Mouse (Mus musculus) heart, adult 2 months (tissue): Measurements from ENCODE around the gene Gsdma. TPM values are rescaled to one million over a fixed set of nuclear protein-coding genes. Genes with fewer than 3 reads are reported as not detected.
"Not testable (repeated sequence)": the region's sequence is repeated elsewhere in the genome, so short reads cannot be mapped to it uniquely, and the experiment has no call there.

Experiments
- DNase-seq, 2 experiments: peaks; one replicate each; pipeline ENCODE4 v3.0.0; 2021
- H3K27ac ChIP-seq: fragments of 200-600 bp; 2 replicates; pipeline ENCODE4 v1.8.1; 2022
- H3K27me3 ChIP-seq: fragments of 200-500 bp; 2 replicates; pipeline ENCODE4 v1.6.1; 2012; ENCODE audit warnings: mild to moderate bottlenecking, low read length, inconsistent platforms, mixed read lengths; ENCODE audit not compliant: control insufficient read depth, insufficient read depth
- H3K36me3 ChIP-seq: fragments of 200-500 bp; 2 replicates; pipeline ENCODE4 v1.6.1; 2012; ENCODE audit warnings: low read length, inconsistent platforms; ENCODE audit not compliant: control insufficient read depth, insufficient read depth
- H3K4me1 ChIP-seq: fragments of 200-500 bp; 2 replicates; pipeline ENCODE4 v1.6.1; 2011; ENCODE audit warnings: low read length; ENCODE audit not compliant: control insufficient read depth, insufficient read depth
- H3K4me3 ChIP-seq: fragments of 200-600 bp; 2 replicates; pipeline ENCODE4 v1.8.1; 2022
- H3K79me2 ChIP-seq: fragments of 200-500 bp; replicated peaks from 2 replicates; pipeline ENCODE4 v1.6.1; 2012; ENCODE audit warnings: mild to moderate bottlenecking, inconsistent platforms, low read length, moderate library complexity, mixed read lengths; ENCODE audit not compliant: control insufficient read depth, insufficient read depth
- H3K9ac ChIP-seq: fragments of 200-500 bp; 2 replicates; pipeline ENCODE4 v1.6.1; 2012; ENCODE audit warnings: low read depth, mild to moderate bottlenecking, control low read depth, inconsistent platforms, low read length, mixed read lengths
- CTCF ChIP-seq: fragments of 200-600 bp; IDR thresholded peaks from 2 replicates; pipeline ENCODE4 v1.8.1; 2022; ENCODE audit warnings: antibody characterized with exemption, mild to moderate bottlenecking, moderate library complexity
- EP300 ChIP-seq: fragments of 200-500 bp; IDR thresholded peaks from 2 replicates; pipeline ENCODE4 v1.6.1; 2011; ENCODE audit warnings: low read depth, low read length, control low read depth; ENCODE audit not compliant: insufficient read depth
- POLR2A ChIP-seq: fragments of 200-500 bp; IDR thresholded peaks from 2 replicates; pipeline ENCODE4 v1.6.1; 2011; ENCODE audit warnings: mild to moderate bottlenecking, low read depth, low read length, control low read depth; ENCODE audit not compliant: insufficient read depth
- WGBS: fragments of 180-500 bp; shearing (Covaris S2); methylation state at CpG from one replicate; pipeline ENCODE4 v1.1.7; 2018; 5-methylcytosine and 5-hydroxymethylcytosine counted together
- intact Hi-C: fragments of 180-260 bp; cut with DNase I; formaldehyde crosslinking; loops from one replicate; pipeline ENCODE4 v1.15.1; 2025
- polyA plus RNA-seq: library from polyadenylated mRNA; depleted of rRNA; stranded (reverse); fragments of >200 nt; gene quantifications from 2 replicates; pipeline ENCODE4 v1.2.3, GENCODE M21; 2012
- total RNA-seq, 2 experiments: library from RNA; stranded (reverse); gene quantifications; 2 replicates each; pipeline ENCODE4 v1.2.3; 2021

The Gsdma gene
- total and polyA plus RNA-seq, 3 experiments: 0.04 TPM; not detected in 2

DNA sequence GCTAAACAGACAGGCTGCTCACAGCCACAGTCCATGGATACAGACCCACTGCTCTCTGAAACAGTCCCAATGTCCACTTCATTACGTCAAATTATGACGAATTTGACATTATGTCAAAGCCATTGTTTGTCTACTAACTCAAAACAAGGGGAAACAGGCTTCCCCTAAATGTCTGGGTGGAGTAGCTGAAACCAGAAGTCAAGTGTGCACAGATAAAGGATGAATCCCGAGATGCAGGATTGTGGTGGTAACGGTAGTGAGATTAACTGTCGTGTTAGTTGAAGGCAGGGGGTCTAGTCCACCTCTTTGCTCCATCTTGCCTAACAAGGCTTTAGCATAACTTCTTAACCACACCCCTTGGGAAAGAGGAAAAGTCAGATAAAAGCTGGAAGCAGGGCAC, 8.3 kb downstream of the Gsdma start:
- intact Hi-C loops: no loop called here
- Histone ChIP-seq H3K27me3 (peaks cover 1% of the 10 kb centered on the region), H3K79me2 (no peaks in the 10 kb centered on the region), H3K9ac (no peak overlapping the region), H3K36me3 (no peaks in the 10 kb centered on the region), H3K4me3 (no peak overlapping the region), H3K4me1 (no peaks in the 10 kb centered on the region), H3K27ac (no peak overlapping the region)
- no peak for DNase-seq
- TF ChIP-seq EP300 (no peak), POLR2A (no peak)
- WGBS: 62% methylated on average over 5 of the region's 5 CpGs

GRCm38 (mm10) chr11:98673136-98673535, 9.0 kb downstream of the Gsdma start:
- H3K79me2 ChIP-seq, H3K27ac ChIP-seq, intact Hi-C loops, H3K4me1 ChIP-seq, H3K4me3 ChIP-seq, H3K9ac ChIP-seq, H3K27me3 ChIP-seq, H3K36me3 ChIP-seq: not testable (repeated sequence)
- peak; percentile 52 to 61 for DNase-seq
- TF ChIP-seq CTCF: peak; percentile 62
- WGBS: 4% methylated on average over 7 of the region's 7 CpGs

DNA sequence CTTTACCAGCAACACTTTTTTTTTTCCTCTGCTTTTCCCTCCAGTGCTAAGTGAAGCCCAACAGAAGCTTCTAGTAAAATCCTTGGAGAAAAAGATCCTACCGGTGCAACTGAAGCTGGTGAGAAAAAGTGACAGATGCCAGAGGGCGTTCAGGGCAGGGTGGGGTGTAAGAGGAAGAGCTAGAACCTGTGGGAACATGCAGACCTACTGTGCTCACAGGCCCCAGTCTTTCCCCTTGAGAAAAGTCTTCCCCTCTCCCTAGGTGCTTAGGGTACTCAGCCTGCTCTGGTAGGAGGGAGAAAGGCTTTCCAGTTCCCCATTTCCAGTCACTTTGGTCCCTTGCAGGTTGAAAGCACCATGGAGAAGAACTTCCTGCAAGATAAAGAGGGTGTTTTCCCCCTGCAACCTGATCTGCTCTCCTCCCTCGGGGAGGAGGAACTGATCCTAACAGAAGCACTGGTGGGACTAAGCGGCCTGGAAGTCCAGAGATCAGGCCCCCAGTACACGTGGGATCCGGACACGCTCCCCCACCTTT, 11.7 kb downstream of the Gsdma start:
- Histone ChIP-seq H3K27ac (no peak overlapping the region), H3K79me2 (no peaks in the 10 kb centered on the region), H3K36me3 (no peaks in the 10 kb centered on the region), H3K4me3 (no peak overlapping the region), H3K4me1 (no peaks in the 10 kb centered on the region), H3K27me3 (no peaks in the 10 kb centered on the region), H3K9ac (no peak overlapping the region)
- DNase-seq: no peak
- intact Hi-C loops: no loop called here
- 33% methylated on average over 7 of the region's 7 CpGs for WGBS
- no peak for TF ChIP-seq EP300
- no peak for TF ChIP-seq CTCF
- no peak for TF ChIP-seq POLR2A

- H3K4me3 ChIP-seq: no peak overlapping the region
- peaks cover 1% of the 10 kb centered on the region for H3K4me1 ChIP-seq
- H3K27ac ChIP-seq: no peak overlapping the region
- H3K27me3 ChIP-seq: no peaks in the 10 kb centered on the region
- H3K9ac ChIP-seq: no peak overlapping the region
- WGBS: 96% methylated on average over 1 of the region's 1 CpGs
- peaks cover 4% of the 10 kb centered on the region for H3K79me2 ChIP-seq
- peak; percentile 25 for TF ChIP-seq CTCF
- no peak for TF ChIP-seq EP300
- no peak for TF ChIP-seq POLR2A
- intact Hi-C loops: no loop called here
- DNase-seq: no peak
- H3K36me3 ChIP-seq: no peaks in the 10 kb centered on the region; the same call in 1 of the 2 replicates
Observed at GRCm38 (mm10) chr11:98680023-98680422, 15.9 kb downstream of the Gsdma start.

DNA sequence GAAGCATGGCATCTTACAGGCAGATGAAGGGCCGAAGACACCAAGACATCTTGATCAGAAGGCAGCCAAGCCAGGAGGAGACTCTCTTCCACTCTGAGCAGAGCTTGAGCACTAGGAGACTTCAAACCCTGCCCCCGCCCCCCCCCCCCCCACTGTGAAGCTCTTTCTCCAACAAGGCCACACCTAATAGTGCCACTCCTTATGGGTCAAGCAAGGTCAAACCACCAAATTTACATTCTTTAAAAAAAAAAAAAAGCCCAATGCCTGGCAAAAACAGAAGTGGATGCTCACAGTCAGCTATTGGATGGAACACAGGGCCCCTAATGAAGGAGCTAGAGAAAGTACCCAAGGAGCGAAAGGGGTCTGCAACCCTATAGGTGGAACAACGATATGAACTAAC, 16.4 kb downstream of the Gsdma start:
- H3K27ac ChIP-seq, intact Hi-C loops, H3K36me3 ChIP-seq, H3K4me3 ChIP-seq, H3K9ac ChIP-seq, H3K79me2 ChIP-seq, H3K4me1 ChIP-seq, DNase-seq, H3K27me3 ChIP-seq: not testable (repeated sequence)
- WGBS: 97% methylated on average over 4 of the region's 4 CpGs

- no peak overlapping the region for H3K27ac ChIP-seq
- H3K4me1 ChIP-seq: peaks cover 1% of the 10 kb centered on the region
- peaks cover 4% of the 10 kb centered on the region for H3K79me2 ChIP-seq
- DNase-seq: no peak
- intact Hi-C loops: no loop called here
- WGBS: 75% methylated on average over 4 of the region's 4 CpGs
- H3K4me3 ChIP-seq: no peak overlapping the region
- TF ChIP-seq EP300 (no peak), CTCF (no peak), POLR2A (no peak)
- no peaks in the 10 kb centered on the region for H3K27me3 ChIP-seq
- no peaks in the 10 kb centered on the region; the same call in 1 of the 2 replicates for H3K36me3 ChIP-seq
- H3K9ac ChIP-seq: no peak overlapping the region
Observed at GRCm38 (mm10) chr11:98681186-98681585, 17.0 kb downstream of the Gsdma start.
